Mouse (Mus musculus) c-Kit-positive CD71-positive TER-119-negative erythroid progenitor cells, embryonic 14.5 days (primary cell): ENCODE data around the gene Zbtb43.

ENCODE experiments used
- DNase-seq: peaks from one replicate; pipeline ENCODE4 v3.0.0-alpha.2; 2013; ENCODE audit warnings: low read depth

The Zbtb43 gene

GRCm38 (mm10) chr2:33453476-33453875 lies 14.9 kb downstream of the Zbtb43 start:
- DNase-seq: no peak

DNA sequence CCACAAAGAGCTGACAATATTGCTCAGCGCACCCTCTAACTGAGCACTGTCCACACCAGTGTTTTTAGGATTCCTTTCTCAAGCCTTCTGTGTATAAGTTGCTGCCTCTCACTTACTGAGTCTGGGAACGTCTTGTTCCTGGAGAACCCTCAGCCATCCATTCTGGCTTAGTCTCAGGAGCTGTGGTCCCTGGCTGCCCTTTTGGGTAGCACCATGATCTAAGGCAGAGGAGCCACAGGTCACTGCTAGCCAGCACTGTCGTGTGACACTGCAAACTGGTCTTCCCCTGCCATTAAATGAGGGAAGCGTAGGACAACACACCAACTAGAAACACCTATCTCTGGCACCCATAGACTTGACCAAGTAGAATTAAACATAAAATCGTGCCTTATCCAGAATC lies 15.6 kb downstream of the Zbtb43 start:
- DNase-seq: no peak

GRCm38 (mm10) chr2:33452140-33452539 lies 16.2 kb downstream of the Zbtb43 start:
- DNase-seq: no peak

GRCm38 (mm10) chr2:33451038-33451978 lies 17.1 kb downstream of the Zbtb43 start:
- DNase-seq: no peak

GRCm38 (mm10) chr2:33449119-33449873 lies 19.1 kb downstream of the Zbtb43 start:
- no peak for DNase-seq

GRCm38 (mm10) chr2:33446796-33447195 lies 21.6 kb downstream of the Zbtb43 start:
- no peak for DNase-seq

DNA sequence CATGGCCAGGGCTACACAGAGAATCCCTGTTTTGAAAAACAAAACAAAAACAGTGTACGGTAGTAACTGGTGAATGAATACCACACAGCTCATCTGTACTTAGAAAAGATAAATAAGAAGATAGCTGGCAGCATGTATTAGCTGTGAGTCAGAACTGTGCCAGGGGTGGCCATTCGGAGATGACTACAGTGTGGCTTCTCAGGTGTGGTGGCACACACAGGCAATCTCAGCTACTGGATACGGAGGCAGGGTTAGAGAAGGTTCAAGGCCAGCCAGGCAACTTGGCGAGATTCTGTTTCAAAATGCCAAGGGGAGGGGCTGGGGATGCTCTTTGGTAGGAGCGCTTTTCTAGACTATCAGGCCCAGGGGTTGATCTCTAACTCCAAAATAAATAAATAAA lies 22.6 kb downstream of the Zbtb43 start:
- DNase-seq: no peak

DNA sequence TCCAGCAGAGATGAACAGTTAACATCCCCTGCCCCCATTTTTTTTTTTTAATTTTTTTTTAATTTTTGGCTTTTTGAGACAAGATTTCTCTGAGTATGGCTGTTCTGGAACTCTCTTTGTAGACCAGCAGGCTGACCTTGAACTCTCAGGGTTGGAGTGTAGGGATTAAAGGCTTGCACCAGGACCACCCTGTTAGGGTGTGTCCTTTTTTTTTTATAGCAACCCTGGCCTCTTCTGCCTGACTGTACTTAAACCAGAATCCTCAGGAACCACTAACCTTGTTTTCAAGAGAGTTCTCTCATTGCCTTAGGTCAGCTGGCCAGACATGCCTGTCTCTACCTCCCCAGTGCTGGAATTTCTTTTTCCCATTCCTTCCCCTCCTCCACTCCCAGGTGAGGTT lies 23.5 kb downstream of the Zbtb43 start:
- no peak for DNase-seq

DNA sequence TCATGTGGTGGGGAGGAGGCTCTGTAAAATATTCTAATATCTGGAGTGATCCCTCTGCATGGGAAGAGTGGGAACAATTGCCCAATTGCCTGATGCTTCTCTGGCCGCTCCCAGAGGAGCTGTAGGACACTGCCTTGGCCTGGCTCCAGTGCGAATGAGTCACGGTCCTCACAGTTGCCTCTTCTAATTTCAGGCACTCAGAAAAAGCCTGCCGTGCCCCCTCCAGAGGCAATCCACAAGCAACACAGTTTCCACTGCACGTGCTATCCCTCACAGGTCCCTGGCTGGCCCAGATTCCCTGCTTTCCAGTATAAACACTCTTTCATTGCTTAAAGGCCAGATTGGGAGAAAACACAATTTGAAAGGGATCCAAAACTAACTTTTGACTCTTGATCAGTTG lies 24.0 kb downstream of the Zbtb43 start:
- no peak for DNase-seq

GRCm38 (mm10) chr2:33442701-33443100 lies 25.7 kb downstream of the Zbtb43 start:
- DNase-seq: no peak

GRCm38 (mm10) chr2:33440893-33441292 lies 27.5 kb downstream of the Zbtb43 start:
- no peak for DNase-seq

- DNase-seq: no peak
Measured at GRCm38 (mm10) chr2:33439980-33440670, 28.2 kb downstream of the Zbtb43 start.

DNA sequence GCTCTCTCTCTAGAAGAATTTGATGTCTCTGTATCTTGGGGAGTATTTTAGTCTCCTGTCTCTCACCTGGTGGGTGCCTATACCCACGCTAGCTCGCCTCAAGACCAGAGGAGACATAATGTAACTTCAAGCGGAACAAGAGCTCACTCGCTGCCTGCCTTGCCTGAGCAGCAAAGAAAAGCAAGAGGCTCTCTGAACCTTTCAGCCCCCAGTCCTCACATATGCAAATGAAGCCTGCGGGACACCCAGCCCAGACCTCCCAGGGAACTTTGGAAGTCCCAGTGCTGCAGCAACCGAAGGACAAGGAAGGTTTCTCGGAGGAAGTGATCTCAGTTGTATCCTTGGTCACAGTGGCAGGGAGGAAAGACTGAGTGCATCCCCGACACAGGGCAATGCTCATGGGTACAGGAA lies 28.9 kb downstream of the Zbtb43 start:
- no peak for DNase-seq

DNA sequence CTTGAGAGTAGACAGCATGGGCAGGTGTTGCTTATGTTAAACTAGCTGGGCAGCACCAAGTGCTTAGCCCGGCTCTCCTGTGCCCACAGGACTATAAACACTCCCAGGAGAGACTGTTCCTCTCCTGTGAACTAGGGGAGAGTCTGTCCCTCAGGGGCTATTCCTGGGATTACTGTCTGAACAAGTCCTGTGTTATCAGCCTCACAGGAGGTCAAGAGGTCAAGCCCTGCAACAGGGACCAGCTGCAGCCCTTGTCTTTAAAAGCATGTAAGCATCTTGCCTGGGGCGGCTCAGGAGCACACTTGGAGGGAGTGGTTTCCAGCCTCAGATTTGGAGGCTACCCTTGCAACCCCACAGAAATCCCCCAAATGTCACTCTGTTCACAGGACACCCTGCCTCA lies 30.0 kb downstream of the Zbtb43 start:
- DNase-seq: no peak

GRCm38 (mm10) chr2:33437184-33437583 lies 31.2 kb downstream of the Zbtb43 start:
- DNase-seq: no peak

DNA sequence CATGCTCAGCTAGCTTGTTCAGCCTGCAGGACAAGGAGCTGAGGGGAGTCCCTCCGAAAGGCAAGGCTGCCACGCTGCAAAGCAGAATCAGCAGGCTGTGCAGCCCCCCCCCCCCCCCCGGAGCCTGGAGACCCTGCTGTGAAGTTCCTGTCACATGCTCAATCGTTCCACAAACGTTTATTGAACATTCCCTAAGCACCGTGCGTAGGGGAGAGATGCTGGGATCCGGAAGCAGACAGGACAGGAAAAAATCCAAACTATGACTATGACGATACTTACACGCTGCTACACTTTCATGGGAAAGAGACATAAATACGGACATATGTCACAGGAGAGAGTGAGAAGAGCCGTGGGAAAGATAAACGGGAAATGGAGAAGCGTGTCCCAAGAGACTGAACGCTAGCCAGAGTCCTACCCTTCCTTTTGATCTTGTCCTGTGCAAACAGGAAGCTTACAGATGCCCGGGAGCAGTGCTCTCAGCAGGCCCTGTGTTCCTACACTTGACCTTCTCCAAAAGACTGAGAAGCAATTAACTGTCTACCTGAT lies 32.3 kb downstream of the Zbtb43 start:
- no peak for DNase-seq

- DNase-seq: no peak
Measured at GRCm38 (mm10) chr2:33435036-33435650, 33.2 kb downstream of the Zbtb43 start.

- DNase-seq: peak; percentile 61
Measured at GRCm38 (mm10) chr2:33432877-33433276, 35.5 kb downstream of the Zbtb43 start.

DNA sequence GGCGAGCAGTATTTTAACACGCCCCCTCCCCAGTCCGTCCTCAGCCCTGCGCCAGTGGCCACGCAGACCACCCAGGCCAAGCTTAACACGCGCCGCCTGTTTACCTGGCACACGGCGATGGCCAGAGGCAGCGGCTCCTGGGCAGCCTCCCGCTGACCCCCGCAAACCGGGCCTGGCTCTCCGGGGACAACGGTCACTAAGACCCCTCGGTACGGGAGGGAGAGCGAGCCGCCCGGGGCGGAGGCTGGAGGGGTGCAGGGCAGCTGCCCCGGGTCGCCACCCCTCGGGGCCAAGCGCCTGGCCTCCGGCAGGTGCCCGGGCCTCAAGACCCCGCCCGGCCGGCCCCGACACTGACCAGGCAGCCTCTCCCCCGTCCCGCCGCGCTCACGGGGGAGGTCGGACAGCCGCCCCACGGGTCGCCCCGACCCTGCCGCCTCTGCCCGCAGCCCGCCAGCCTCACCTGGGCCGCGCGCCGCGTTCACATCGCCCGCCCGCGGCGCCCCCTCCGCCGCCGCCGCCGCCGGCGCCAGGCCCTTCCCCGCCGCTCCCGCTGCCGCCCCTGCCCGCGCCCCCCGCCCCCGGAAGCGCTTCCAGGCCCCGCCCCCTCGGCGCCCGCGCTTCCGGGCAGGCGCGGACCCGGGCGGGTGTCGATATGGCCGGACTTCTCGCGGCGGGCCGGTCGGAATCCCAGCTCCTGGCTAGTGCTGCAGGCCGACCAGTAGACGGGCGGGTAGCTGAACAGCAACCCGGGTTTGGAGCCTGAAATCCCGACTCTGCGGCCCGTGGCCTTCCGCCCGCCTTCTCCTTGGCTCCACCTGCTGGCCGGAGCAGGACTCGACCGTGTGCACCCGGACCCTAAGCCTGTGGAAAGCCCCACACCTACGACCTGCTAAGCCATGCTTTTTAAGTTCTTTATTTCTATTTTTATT lies 37.3 kb downstream of the Zbtb43 start, which contains the start of gene Zbtb34:
Gene Zbtb34 (minus strand): TSS at position 554 of the 929 bp plus-strand sequence.
- peak; percentile 48 for DNase-seq

GRCm38 (mm10) chr2:33430081-33430770 lies 38.1 kb downstream of the Zbtb43 start:
- DNase-seq: peak; percentile 34
